Mouse (Mus musculus): ENCODE data around the gene Rrm2.

GRCm38 (mm10) chr12:24750521-24750920, 42.5 kb downstream of the Rrm2 start:
- TF ChIP-seq CTCF (IDR thresholded peaks at IDR 0.05; ENCODE audit: borderline replicate concordance, control insufficient read depth, extremely low read depth, insufficient read depth, low read length, poor library complexity) (no peak), POLR2A (IDR thresholded peaks at IDR 0.05; ENCODE audit: control insufficient read depth, extremely low read depth, insufficient read depth, low read length, poor library complexity) (no peak)
